Mouse (Mus musculus): ENCODE data around the gene Ppp1r14c. TPM values are rescaled to one million over a fixed set of nuclear protein-coding genes. Genes with fewer than 3 reads are reported as not detected.

Gene Ppp1r14c
- 0.32 TPM for polyA plus RNA-seq (2012; fragmentation: generic; extraction: Trizol)
- long read RNA-seq, experiment 1, transcript Ppp1r14c-201 (4 exons, 2,617 nt), result major isoform, 11 of 15 reads
- long read RNA-seq, experiment 1, partial matches to known transcripts, result 0 of 15 reads
- long read RNA-seq, experiment 1, other reads (novel, unspliced or antisense), result 4 of 15 reads
- long read RNA-seq, experiment 2, transcript Ppp1r14c-201 (4 exons, 2,617 nt), result major isoform, 6 of 9 reads
- long read RNA-seq, experiment 2, partial matches to known transcripts, result 0 of 9 reads
- long read RNA-seq, experiment 2, other reads (novel, unspliced or antisense), result 3 of 9 reads

DNA sequence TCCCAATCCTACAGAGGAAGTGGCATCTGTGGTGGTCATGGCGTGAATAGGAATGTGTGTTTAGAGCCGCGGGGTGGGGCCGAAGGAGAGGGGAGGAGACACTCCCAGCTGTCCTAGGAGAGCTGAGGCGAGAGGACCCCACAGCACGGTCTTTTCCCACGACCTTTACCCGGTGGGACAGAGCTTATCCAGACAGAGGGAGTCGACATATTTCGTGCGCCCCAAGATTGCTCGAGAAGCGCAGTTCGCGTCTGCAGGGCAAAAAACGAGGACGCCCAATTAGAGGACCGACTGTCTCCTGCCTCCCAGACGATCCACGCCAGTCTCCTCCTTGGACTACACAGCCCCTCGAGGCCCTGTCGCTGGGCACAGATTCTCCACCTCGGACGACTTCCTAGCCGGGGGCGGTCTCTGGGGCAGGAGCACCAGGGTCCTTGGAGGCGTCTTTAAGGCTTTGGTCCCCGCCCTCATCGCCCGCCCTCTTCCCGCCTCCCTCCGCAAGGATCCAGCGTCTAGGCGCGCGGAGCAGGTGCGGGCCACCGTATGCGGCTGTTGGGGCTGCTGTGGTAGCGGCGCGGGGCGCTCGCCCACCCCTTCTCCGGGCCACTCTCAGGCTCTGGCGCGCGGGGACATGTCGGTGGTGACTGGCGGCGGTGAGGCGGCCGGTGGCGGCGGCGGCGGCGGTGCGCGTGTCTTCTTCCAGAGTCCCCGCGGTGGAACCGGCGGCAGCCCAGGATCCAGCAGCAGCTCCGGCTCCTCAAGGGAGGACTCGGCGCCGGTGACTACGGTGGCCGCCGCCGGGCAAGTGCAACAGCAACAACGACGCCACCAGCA is at the start of gene Ppp1r14c:
Ppp1r14c (plus strand) TSS at position 22 of the 834 bp plus-strand sequence.
- Histone ChIP-seq H3ac (ENCODE audit: control insufficient read depth, insufficient read length, low read depth) (peak within 1 kb of the TSS; percentile 57), H3K27me3 (ENCODE audit: control insufficient read depth, insufficient read depth, insufficient read length) (no peaks in the 10 kb centered on the region), H3K79me3 (ENCODE audit: low read depth) (no peaks in the 10 kb centered on the region), H3K79me2 (ENCODE audit: control insufficient read depth, insufficient read depth) (no peaks in the 10 kb centered on the region), H3K36me3 (ENCODE audit: control insufficient read depth, insufficient read depth) (no peaks in the 10 kb centered on the region), H3K4me3 (ENCODE audit: insufficient read depth, poor library complexity, severe bottlenecking) (peak within 1 kb of the TSS; percentile 14)
- TF ChIP-seq USF1 (IDR thresholded peaks at IDR 0.05; ENCODE audit: low read depth) (no peak), CEBPB (IDR thresholded peaks at IDR 0.05; ENCODE audit: low read depth) (no peak), CTCF (IDR thresholded peaks at IDR 0.05; ENCODE audit: control insufficient read depth, insufficient read depth, insufficient read length) (no peak), MAX (IDR thresholded peaks at IDR 0.05) (no peak), MYOD1 (IDR thresholded peaks at IDR 0.05; ENCODE audit: control insufficient read depth, insufficient read length, low read depth) (no peak), MYOG (IDR thresholded peaks at IDR 0.05; ENCODE audit: control insufficient read depth, extremely low read depth, insufficient read length) (no peak), FOSL1 (IDR thresholded peaks at IDR 0.05; ENCODE audit: insufficient read depth, low read length, poor library complexity, severe bottlenecking) (no peak)

DNA sequence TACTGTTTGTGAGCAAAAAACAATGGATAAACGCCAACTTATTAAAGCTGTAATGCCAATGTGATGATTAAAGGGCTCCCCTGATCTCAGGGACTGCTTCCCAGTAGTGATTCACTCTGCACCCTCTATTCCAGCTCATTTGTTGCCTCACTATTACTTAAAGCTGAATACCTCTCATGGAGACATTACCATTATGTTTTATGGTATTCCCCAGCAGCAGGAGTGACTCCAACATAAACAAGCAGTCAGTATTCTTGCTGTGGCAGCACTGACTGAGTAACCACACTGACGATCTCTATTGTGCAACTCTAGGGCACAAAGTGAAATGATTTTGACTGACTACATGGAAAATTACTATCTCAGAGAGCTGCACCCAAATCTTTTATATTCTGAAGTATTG is 44.5 kb upstream of the Ppp1r14c start:
- TF ChIP-seq MAX (IDR thresholded peaks at IDR 0.05), result no peak
- no peak for TF ChIP-seq MYOG (IDR thresholded peaks at IDR 0.05; ENCODE audit: control insufficient read depth, extremely low read depth, insufficient read length)
- TF ChIP-seq CEBPB (IDR thresholded peaks at IDR 0.05; ENCODE audit: low read depth), result peak; percentile 22
- TF ChIP-seq CTCF (IDR thresholded peaks at IDR 0.05; ENCODE audit: control insufficient read depth, insufficient read depth, insufficient read length), result no peak
- no peak overlapping the region for H3ac ChIP-seq (ENCODE audit: control insufficient read depth, insufficient read length, low read depth)
- H3K79me3 ChIP-seq (ENCODE audit: low read depth), result no peaks in the 10 kb centered on the region
- H3K4me3 ChIP-seq (ENCODE audit: insufficient read depth, poor library complexity, severe bottlenecking), result no peak overlapping the region
- no peaks in the 10 kb centered on the region for H3K27me3 ChIP-seq (ENCODE audit: control insufficient read depth, insufficient read depth, insufficient read length)
- H3K36me3 ChIP-seq (ENCODE audit: control insufficient read depth, insufficient read depth), result no peaks in the 10 kb centered on the region
- no peaks in the 10 kb centered on the region for H3K79me2 ChIP-seq (ENCODE audit: control insufficient read depth, insufficient read depth)

DNA sequence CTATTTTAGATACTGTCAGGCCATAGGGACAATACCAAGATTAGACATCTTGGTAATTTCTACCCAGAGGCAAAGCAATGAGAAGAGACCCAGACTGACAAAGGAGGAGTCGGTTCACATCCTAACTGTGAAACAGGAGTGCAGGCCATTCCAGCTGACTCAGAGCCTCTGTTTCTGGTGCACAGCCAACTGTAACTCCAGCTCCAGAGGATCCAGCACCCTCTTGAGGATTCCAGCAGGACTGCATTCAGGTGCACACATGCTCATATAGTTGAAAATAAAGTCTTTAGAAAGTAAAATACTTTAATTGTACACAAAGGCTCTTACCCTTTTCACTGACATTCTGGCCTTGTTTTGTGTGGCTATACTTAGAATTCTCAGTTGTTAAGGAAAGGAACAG is 40.4 kb upstream of the Ppp1r14c start:
- no peak overlapping the region for H3K4me3 ChIP-seq (ENCODE audit: insufficient read depth, poor library complexity, severe bottlenecking)
- TF ChIP-seq USF1 (IDR thresholded peaks at IDR 0.05; ENCODE audit: low read depth) (no peak), FOSL1 (IDR thresholded peaks at IDR 0.05; ENCODE audit: insufficient read depth, low read length, poor library complexity, severe bottlenecking) (no peak), CEBPB (IDR thresholded peaks at IDR 0.05; ENCODE audit: low read depth) (no peak), MAX (IDR thresholded peaks at IDR 0.05) (no peak)
- H3K79me2 ChIP-seq (ENCODE audit: control insufficient read depth, insufficient read depth), result no peaks in the 10 kb centered on the region
- H3K36me3 ChIP-seq (ENCODE audit: control insufficient read depth, insufficient read depth), result no peaks in the 10 kb centered on the region
- no peaks in the 10 kb centered on the region for H3K79me3 ChIP-seq (ENCODE audit: low read depth)
- H3K27me3 ChIP-seq (ENCODE audit: control insufficient read depth, insufficient read depth, insufficient read length), result no peaks in the 10 kb centered on the region
- H3ac ChIP-seq (ENCODE audit: control insufficient read depth, insufficient read length, low read depth), result no peak overlapping the region

DNA sequence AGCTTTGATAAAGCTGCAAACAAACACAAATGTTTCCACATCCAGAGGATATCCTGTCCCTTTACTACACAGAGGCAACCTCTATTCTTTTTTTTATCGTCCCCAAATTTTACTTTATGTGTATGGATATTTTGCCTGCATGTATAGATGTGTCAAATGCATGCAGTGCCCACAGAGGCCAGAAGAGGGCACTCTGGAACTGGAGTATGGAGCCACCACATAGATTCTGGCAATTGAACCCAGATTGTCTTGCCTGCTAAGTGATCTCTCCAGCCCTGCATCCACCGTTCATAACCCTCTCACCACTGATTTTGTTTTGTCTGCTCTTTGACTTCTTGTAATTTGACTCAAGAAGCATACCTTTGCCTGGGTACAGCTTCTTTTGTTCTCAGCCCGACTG is 33.0 kb upstream of the Ppp1r14c start:
- no peaks in the 10 kb centered on the region for H3K79me2 ChIP-seq (ENCODE audit: control insufficient read depth, insufficient read depth)
- H3K4me3 ChIP-seq (ENCODE audit: insufficient read depth, poor library complexity, severe bottlenecking), result no peak overlapping the region
- H3K79me3 ChIP-seq (ENCODE audit: low read depth), result no peaks in the 10 kb centered on the region
- TF ChIP-seq MAX (IDR thresholded peaks at IDR 0.05) (no peak), CTCF (IDR thresholded peaks at IDR 0.05; ENCODE audit: control insufficient read depth, insufficient read depth, insufficient read length) (peak; percentile 60)
- no peak overlapping the region for H3ac ChIP-seq (ENCODE audit: control insufficient read depth, insufficient read length, low read depth)
- H3K36me3 ChIP-seq (ENCODE audit: control insufficient read depth, insufficient read depth), result no peaks in the 10 kb centered on the region
- H3K27me3 ChIP-seq (ENCODE audit: control insufficient read depth, insufficient read depth, insufficient read length), result no peaks in the 10 kb centered on the region

DNA sequence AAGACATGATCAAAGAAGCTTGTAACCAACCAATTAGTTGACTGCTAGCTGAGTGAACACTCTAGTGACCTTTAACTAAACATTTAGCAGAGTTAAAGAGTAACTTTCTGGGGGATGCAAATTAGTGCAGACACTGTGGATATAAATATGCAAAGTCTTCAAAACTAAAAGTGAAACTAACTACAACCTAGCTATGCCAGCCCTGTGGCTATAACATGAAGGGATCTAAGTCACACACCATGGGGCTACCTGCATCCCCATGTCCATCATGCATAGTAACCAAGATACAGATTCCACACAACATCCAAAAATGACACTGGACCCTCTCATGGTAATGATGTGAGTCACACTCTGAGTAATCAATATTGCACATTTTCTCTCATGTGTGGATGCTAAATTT is 31.3 kb upstream of the Ppp1r14c start:
- H3K79me3 ChIP-seq (ENCODE audit: low read depth), result no peaks in the 10 kb centered on the region
- H3K4me3 ChIP-seq (ENCODE audit: insufficient read depth, poor library complexity, severe bottlenecking), result no peak overlapping the region
- H3ac ChIP-seq (ENCODE audit: control insufficient read depth, insufficient read length, low read depth), result no peak overlapping the region
- H3K27me3 ChIP-seq (ENCODE audit: control insufficient read depth, insufficient read depth, insufficient read length), result no peaks in the 10 kb centered on the region
- TF ChIP-seq MYOG (IDR thresholded peaks at IDR 0.05; ENCODE audit: control insufficient read depth, extremely low read depth, insufficient read length), result no peak
- TF ChIP-seq MYOD1 (IDR thresholded peaks at IDR 0.05; ENCODE audit: control insufficient read depth, insufficient read length, low read depth), result no peak
- no peak for TF ChIP-seq FOSL1 (IDR thresholded peaks at IDR 0.05; ENCODE audit: insufficient read depth, low read length, poor library complexity, severe bottlenecking)
- TF ChIP-seq MAX (IDR thresholded peaks at IDR 0.05), result no peak
- no peak for TF ChIP-seq CTCF (IDR thresholded peaks at IDR 0.05; ENCODE audit: control insufficient read depth, insufficient read depth, insufficient read length)
- no peak for TF ChIP-seq USF1 (IDR thresholded peaks at IDR 0.05; ENCODE audit: low read depth)
- TF ChIP-seq CEBPB (IDR thresholded peaks at IDR 0.05; ENCODE audit: low read depth), result no peak
- H3K79me2 ChIP-seq (ENCODE audit: control insufficient read depth, insufficient read depth), result no peaks in the 10 kb centered on the region
- no peaks in the 10 kb centered on the region for H3K36me3 ChIP-seq (ENCODE audit: control insufficient read depth, insufficient read depth)

Data from C2C12 (cell line).